Mouse (Mus musculus): Measurements from ENCODE around the gene Ddx49. TPM values are rescaled to one million over a fixed set of nuclear protein-coding genes. Genes with fewer than 3 reads are reported as not detected.

The Ddx49 gene
- total and polyA plus RNA-seq, 2 experiments from 2014 or later: 43.6 to 47.0 TPM

- 49% methylated on average over 3 of the region's 3 CpGs for WGBS
- ATAC-seq (ENCODE audit: low FRiP score) (no peak), DNase-seq (ENCODE audit: low spot score) (peak; percentile 57)
- Histone ChIP-seq H3K27me3 (ENCODE audit: insufficient read depth, low read length) (no peaks in the 10 kb centered on the region), H3K36me3 (ENCODE audit: insufficient read depth, low read length) (peaks cover 54% of the 10 kb centered on the region), H3K9ac (replicated peaks; ENCODE audit: low read length, poor library complexity, severe bottlenecking) (no peak overlapping the region), H3K4me2 (ENCODE audit: low read depth, low read length, poor library complexity, severe bottlenecking) (no peak overlapping the region), H3K9me3 (ENCODE audit: low read length) (no peaks in the 10 kb centered on the region), H3K27ac (ENCODE audit: low read depth, low read length) (no peak overlapping the region), H3K4me1 (ENCODE audit: insufficient read depth, low read length) (peaks cover 3% of the 10 kb centered on the region; the same call in 1 of the 2 replicates), H3K4me3 (ENCODE audit: low read depth, low read length) (no peak overlapping the region)
- TF ChIP-seq CTCF (IDR thresholded peaks at IDR 0.05): no peak
These were observed 54.4 kb downstream of the Ddx49 start for GRCm38 (mm10) chr8:70247841-70248240.

GRCm38 (mm10) chr8:70246622-70247021, 55.7 kb downstream of the Ddx49 start:
- DNase-seq (ENCODE audit: low spot score): no peak
- Histone ChIP-seq H3K4me3 (ENCODE audit: low read depth, low read length) (no peak overlapping the region), H3K27ac (ENCODE audit: low read depth, low read length) (no peak overlapping the region), H3K36me3 (ENCODE audit: insufficient read depth, low read length) (peaks cover 54% of the 10 kb centered on the region), H3K4me1 (ENCODE audit: insufficient read depth, low read length) (peaks cover 3% of the 10 kb centered on the region; the same call in 1 of the 2 replicates), H3K9me3 (ENCODE audit: low read length) (no peaks in the 10 kb centered on the region), H3K27me3 (ENCODE audit: insufficient read depth, low read length) (no peaks in the 10 kb centered on the region), H3K4me2 (ENCODE audit: low read depth, low read length, poor library complexity, severe bottlenecking) (no peak overlapping the region), H3K9ac (replicated peaks; ENCODE audit: low read length, poor library complexity, severe bottlenecking) (no peak overlapping the region)
- 96% methylated on average over 6 of the region's 6 CpGs for WGBS
- TF ChIP-seq CTCF (IDR thresholded peaks at IDR 0.05): no peak
- no peak for ATAC-seq (ENCODE audit: low FRiP score)

Other genes starting within 250 kb of the Ddx49 start
- 1.6 TPM in 1 of 2 replicates, not detected in the other for gene Tm6sf2, start 229.6 kb downstream of the Ddx49 start, total RNA-seq (2014; rRNA removed)
- gene Tm6sf2, start 229.6 kb downstream of the Ddx49 start, polyA plus RNA-seq (2015; fragmentation: Nextera tagmentation; extraction: Ambion mirVana): 0.22 and 0.35 TPM in 2 replicates
- gene Hapln4, start 219.0 kb downstream of the Ddx49 start, total RNA-seq (2014; rRNA removed): 0.99 and 1.3 TPM in 2 replicates
- gene Hapln4, start 219.0 kb downstream of the Ddx49 start, polyA plus RNA-seq (2015; fragmentation: Nextera tagmentation; extraction: Ambion mirVana): 1.6 and 1.7 TPM in 2 replicates
- gene Ncan, start 181.6 kb downstream of the Ddx49 start, total RNA-seq (2014; rRNA removed): 440 and 447 TPM in 2 replicates
- 202 and 210 TPM in 2 replicates for gene Ncan, start 181.6 kb downstream of the Ddx49 start, polyA plus RNA-seq (2015; fragmentation: Nextera tagmentation; extraction: Ambion mirVana)
- gene Nr2c2ap, start 171.2 kb downstream of the Ddx49 start, total RNA-seq (2014; rRNA removed): 5.4 and 7.7 TPM in 2 replicates
- gene Nr2c2ap, start 171.2 kb downstream of the Ddx49 start, polyA plus RNA-seq (2015; fragmentation: Nextera tagmentation; extraction: Ambion mirVana): 42.1 and 44.1 TPM in 2 replicates
- gene Rfxank, start 163.3 kb downstream of the Ddx49 start, total RNA-seq (2014; rRNA removed): 9.8 and 12.3 TPM in 2 replicates
- gene Rfxank, start 163.3 kb downstream of the Ddx49 start, polyA plus RNA-seq (2015; fragmentation: Nextera tagmentation; extraction: Ambion mirVana): 7.4 and 9.3 TPM in 2 replicates
- gene Borcs8, start 163.0 kb downstream of the Ddx49 start, total RNA-seq (2014; rRNA removed): 91.1 and 98.3 TPM in 2 replicates
- 49.8 and 58.6 TPM in 2 replicates for gene Borcs8, start 163.0 kb downstream of the Ddx49 start, polyA plus RNA-seq (2015; fragmentation: Nextera tagmentation; extraction: Ambion mirVana)
- 0.55 and 1.1 TPM in 2 replicates for gene Mef2b, start 162.8 kb downstream of the Ddx49 start, total RNA-seq (2014; rRNA removed)
- gene Mef2b, start 162.8 kb downstream of the Ddx49 start, polyA plus RNA-seq (2015; fragmentation: Nextera tagmentation; extraction: Ambion mirVana): 1.5 TPM in 2 replicates
- 52.4 and 64.8 TPM in 2 replicates for gene Tmem161a, start 130.1 kb downstream of the Ddx49 start, total RNA-seq (2014; rRNA removed)
- 49.5 and 51.6 TPM in 2 replicates for gene Tmem161a, start 130.1 kb downstream of the Ddx49 start, polyA plus RNA-seq (2015; fragmentation: Nextera tagmentation; extraction: Ambion mirVana)
- 15.1 and 18.0 TPM in 2 replicates for gene Slc25a42, start 90.2 kb downstream of the Ddx49 start, total RNA-seq (2014; rRNA removed)
- 9.2 and 9.3 TPM in 2 replicates for gene Slc25a42, start 90.2 kb downstream of the Ddx49 start, polyA plus RNA-seq (2015; fragmentation: Nextera tagmentation; extraction: Ambion mirVana)
- 139 and 150 TPM in 2 replicates for gene Sugp2, start 68.3 kb downstream of the Ddx49 start, total RNA-seq (2014; rRNA removed)
- gene Sugp2, start 68.3 kb downstream of the Ddx49 start, polyA plus RNA-seq (2015; fragmentation: Nextera tagmentation; extraction: Ambion mirVana): 71.7 and 75.7 TPM in 2 replicates
- 112 and 119 TPM in 2 replicates for gene Armc6, start 68.0 kb downstream of the Ddx49 start, total RNA-seq (2014; rRNA removed)
- gene Armc6, start 68.0 kb downstream of the Ddx49 start, polyA plus RNA-seq (2015; fragmentation: Nextera tagmentation; extraction: Ambion mirVana): 116 and 121 TPM in 2 replicates
- gene Homer3, start 19.7 kb downstream of the Ddx49 start, total RNA-seq (2014; rRNA removed): 36.4 and 49.7 TPM in 2 replicates
- gene Homer3, start 19.7 kb downstream of the Ddx49 start, polyA plus RNA-seq (2015; fragmentation: Nextera tagmentation; extraction: Ambion mirVana): 13.8 and 18.3 TPM in 2 replicates
- 97.1 and 106 TPM in 2 replicates for gene Cope, start within 50 bp of the Ddx49 start, total RNA-seq (2014; rRNA removed)
- gene Cope, start within 50 bp of the Ddx49 start, polyA plus RNA-seq (2015; fragmentation: Nextera tagmentation; extraction: Ambion mirVana): 264 and 291 TPM in 2 replicates
- 65.1 and 86.5 TPM in 2 replicates for gene Cers1, start 13.3 kb upstream of the Ddx49 start, total RNA-seq (2014; rRNA removed)
- 47.9 and 51.3 TPM in 2 replicates for gene Cers1, start 13.3 kb upstream of the Ddx49 start, polyA plus RNA-seq (2015; fragmentation: Nextera tagmentation; extraction: Ambion mirVana)
- gene Gdf1, start 27.3 kb upstream of the Ddx49 start, total RNA-seq (2014; rRNA removed): not detected in 2 replicates
- gene Gdf1, start 27.3 kb upstream of the Ddx49 start, polyA plus RNA-seq (2015; fragmentation: Nextera tagmentation; extraction: Ambion mirVana): 4.8 and 5.3 TPM in 2 replicates
- gene Upf1, start 50.8 kb upstream of the Ddx49 start, total RNA-seq (2014; rRNA removed): 39.6 and 45.4 TPM in 2 replicates
- gene Upf1, start 50.8 kb upstream of the Ddx49 start, polyA plus RNA-seq (2015; fragmentation: Nextera tagmentation; extraction: Ambion mirVana): 9.1 and 9.7 TPM in 2 replicates
- gene Comp, start 71.1 kb upstream of the Ddx49 start, total RNA-seq (2014; rRNA removed): 0.19 and 0.49 TPM in 2 replicates
- 0.38 and 0.77 TPM in 2 replicates for gene Comp, start 71.1 kb upstream of the Ddx49 start, polyA plus RNA-seq (2015; fragmentation: Nextera tagmentation; extraction: Ambion mirVana)
- gene Crtc1, start 137.1 kb upstream of the Ddx49 start, total RNA-seq (2014; rRNA removed): 56.3 and 57.4 TPM in 2 replicates
- gene Crtc1, start 137.1 kb upstream of the Ddx49 start, polyA plus RNA-seq (2015; fragmentation: Nextera tagmentation; extraction: Ambion mirVana): 46.5 and 47.8 TPM in 2 replicates
- 48.9 and 51.0 TPM in 2 replicates for gene Klhl26, start 174.5 kb upstream of the Ddx49 start, total RNA-seq (2014; rRNA removed)
- gene Klhl26, start 174.5 kb upstream of the Ddx49 start, polyA plus RNA-seq (2015; fragmentation: Nextera tagmentation; extraction: Ambion mirVana): 39.4 TPM in 2 replicates
- gene Tmem59l, start 184.9 kb upstream of the Ddx49 start, total RNA-seq (2014; rRNA removed): 168 and 206 TPM in 2 replicates
- 203 and 226 TPM in 2 replicates for gene Tmem59l, start 184.9 kb upstream of the Ddx49 start, polyA plus RNA-seq (2015; fragmentation: Nextera tagmentation; extraction: Ambion mirVana)
- gene Crlf1, start 190.7 kb upstream of the Ddx49 start, total RNA-seq (2014; rRNA removed): 4.1 and 4.3 TPM in 2 replicates
- gene Crlf1, start 190.7 kb upstream of the Ddx49 start, polyA plus RNA-seq (2015; fragmentation: Nextera tagmentation; extraction: Ambion mirVana): 9.4 and 10.9 TPM in 2 replicates
- 118 and 121 TPM in 2 replicates for gene Rex1bd, start 204.3 kb upstream of the Ddx49 start, total RNA-seq (2014; rRNA removed)
- gene Rex1bd, start 204.3 kb upstream of the Ddx49 start, polyA plus RNA-seq (2015; fragmentation: Nextera tagmentation; extraction: Ambion mirVana): 198 and 212 TPM in 2 replicates
- 357 and 402 TPM in 2 replicates for gene Uba52, start 208.3 kb upstream of the Ddx49 start, total RNA-seq (2014; rRNA removed)
- gene Uba52, start 208.3 kb upstream of the Ddx49 start, polyA plus RNA-seq (2015; fragmentation: Nextera tagmentation; extraction: Ambion mirVana): 721 and 736 TPM in 2 replicates
- gene Fkbp8, start 225.2 kb upstream of the Ddx49 start, total RNA-seq (2014; rRNA removed): 490 and 533 TPM in 2 replicates
- gene Fkbp8, start 225.2 kb upstream of the Ddx49 start, polyA plus RNA-seq (2015; fragmentation: Nextera tagmentation; extraction: Ambion mirVana): 351 and 386 TPM in 2 replicates
- 36.3 and 38.2 TPM in 2 replicates for gene Kxd1, start 225.5 kb upstream of the Ddx49 start, total RNA-seq (2014; rRNA removed)
- 53.1 and 55.8 TPM in 2 replicates for gene Kxd1, start 225.5 kb upstream of the Ddx49 start, polyA plus RNA-seq (2015; fragmentation: Nextera tagmentation; extraction: Ambion mirVana)
- 10.2 and 14.1 TPM in 2 replicates for gene Ell, start 237.0 kb upstream of the Ddx49 start, total RNA-seq (2014; rRNA removed)
- 12.6 and 13.2 TPM in 2 replicates for gene Ell, start 237.0 kb upstream of the Ddx49 start, polyA plus RNA-seq (2015; fragmentation: Nextera tagmentation; extraction: Ambion mirVana)